Mouse (Mus musculus) CH12.LX (cell line): ENCODE data around the gene Scn8a. TPM values are rescaled to one million over a fixed set of nuclear protein-coding genes. Genes with fewer than 3 reads are reported as not detected.

Experiments used
- DNase-seq: peaks from one replicate; pipeline ENCODE4 v3.0.0-alpha.2; 2013; ENCODE audit errors: extremely low read depth
- H3K27ac ChIP-seq: 2 replicates; pipeline ENCODE4 v1.5.1; 2012; ENCODE audit warnings: low read depth, mild to moderate bottlenecking, control low read depth, moderate library complexity; ENCODE audit not compliant: insufficient read depth
- H3K27me3 ChIP-seq: replicated peaks from 2 replicates; pipeline ENCODE3; 2012; ENCODE audit warnings: inconsistent platforms
- H3K36me3 ChIP-seq, 2 experiments: replicated peaks in 1 of 2; 2 replicates each; pipeline versions ENCODE3 to v1.6.1; 2012; ENCODE audit warnings: inconsistent platforms in 1 of 2, low read length in 1 of 2, mild to moderate bottlenecking in 1 of 2, mixed read lengths in 1 of 2, moderate library complexity in 1 of 2; ENCODE audit not compliant: control insufficient read depth in 1 of 2, insufficient read depth in 1 of 2
- H3K4me1 ChIP-seq, 2 experiments: 2 replicates each; pipeline ENCODE4 v1.6.1; 2012; ENCODE audit warnings: inconsistent platforms in 1 of 2, moderate library complexity in 1 of 2; ENCODE audit not compliant: insufficient read depth in 2 of 2, control insufficient read depth in 1 of 2
- H3K4me2 ChIP-seq: 2 replicates; pipeline ENCODE4 v1.6.1; 2012; ENCODE audit warnings: low read depth, mild to moderate bottlenecking, control low read depth; ENCODE audit not compliant: poor library complexity, insufficient read depth, severe bottlenecking
- H3K4me3 ChIP-seq, 3 experiments: fragments of 150-350 bp in 1 of 3; sonication (generic) in 1 of 3; replicated peaks in 1 of 3; 2 replicates each; pipeline versions ENCODE3 to v1.5.1; 2011 to 2012; ENCODE audit warnings: low read depth in 2 of 3, low read length in 2 of 3, mild to moderate bottlenecking in 2 of 3, moderate library complexity in 2 of 3, control low read depth in 1 of 3, improper control_type of control experiment in 1 of 3, inconsistent platforms in 1 of 3, mixed read lengths in 1 of 3; ENCODE audit not compliant: poor library complexity in 1 of 3
- H3K79me2 ChIP-seq: replicated peaks from 2 replicates; pipeline ENCODE4 v1.6.1; 2012; ENCODE audit warnings: mild to moderate bottlenecking, moderate library complexity; ENCODE audit not compliant: control insufficient read depth, poor library complexity, insufficient read depth, severe bottlenecking; ENCODE audit errors: extremely low read depth
- H3K9ac ChIP-seq: 2 replicates; pipeline ENCODE4 v1.6.1; 2012; ENCODE audit warnings: low read depth, mild to moderate bottlenecking, control low read depth, moderate library complexity; ENCODE audit not compliant: insufficient read depth
- H3K9me3 ChIP-seq: replicated peaks from 2 replicates; pipeline ENCODE3; 2012; ENCODE audit warnings: low read length, inconsistent platforms, mixed read lengths
- BHLHE40 ChIP-seq: IDR thresholded peaks from 2 replicates; pipeline ENCODE4 v1.6.1; 2011; ENCODE audit warnings: mild to moderate bottlenecking, low read depth, low read length, improper control_type of control experiment
- CHD2 ChIP-seq: IDR thresholded peaks from 2 replicates; pipeline ENCODE4 v1.6.1; 2011; ENCODE audit warnings: low read length, improper control_type of control experiment
- CTCF ChIP-seq, 2 experiments: IDR thresholded peaks in 1 of 2; conservative IDR thresholded peaks in 1 of 2; 2 replicates each; pipeline ENCODE4 v1.5.1; 2011 to 2012; ENCODE audit warnings: low read depth in 2 of 2, low read length in 2 of 2, improper control_type of control experiment in 1 of 2, inconsistent platforms in 1 of 2, mild to moderate bottlenecking in 1 of 2, moderate library complexity in 1 of 2
- HCFC1 ChIP-seq: IDR thresholded peaks from 2 replicates; pipeline ENCODE4 v1.6.1; 2012; ENCODE audit warnings: low read depth, mild to moderate bottlenecking, inconsistent platforms, low read length, improper control_type of control experiment
- JUN ChIP-seq: IDR thresholded peaks from 2 replicates; pipeline ENCODE4 v1.6.1; 2011; ENCODE audit warnings: low read depth, mild to moderate bottlenecking, low read length, improper control_type of control experiment, moderate library complexity; ENCODE audit not compliant: insufficient read depth
- KAT2A ChIP-seq: IDR thresholded peaks from 2 replicates; pipeline ENCODE4 v1.6.1; 2012; ENCODE audit warnings: low read length, improper control_type of control experiment, inconsistent platforms; ENCODE audit not compliant: insufficient replicate concordance
- MAFK ChIP-seq: IDR thresholded peaks from 2 replicates; pipeline ENCODE4 v1.6.1; 2011; ENCODE audit warnings: low read length, improper control_type of control experiment; ENCODE audit not compliant: insufficient replicate concordance
- MAZ ChIP-seq: IDR thresholded peaks from 2 replicates; pipeline ENCODE4 v1.6.1; 2012; ENCODE audit warnings: low read depth, mild to moderate bottlenecking, inconsistent platforms, low read length, improper control_type of control experiment, moderate library complexity
- MXI1 ChIP-seq: IDR thresholded peaks from 2 replicates; pipeline ENCODE4 v1.6.1; 2011; ENCODE audit warnings: mild to moderate bottlenecking, low read depth, low read length, improper control_type of control experiment
- NELFE ChIP-seq: IDR thresholded peaks from 2 replicates; pipeline ENCODE4 v1.6.1; 2011; ENCODE audit warnings: low read depth, low read length, improper control_type of control experiment
- NRF1 ChIP-seq: IDR thresholded peaks from 2 replicates; pipeline ENCODE4 v1.6.1; 2014; ENCODE audit warnings: low read depth, mild to moderate bottlenecking, inconsistent platforms, low read length, improper control_type of control experiment, moderate library complexity
- POLR2A ChIP-seq: IDR thresholded peaks from 2 replicates; pipeline ENCODE4 v1.6.1; 2011; ENCODE audit warnings: low read depth, mild to moderate bottlenecking, improper control_type of control experiment, low read length
- SIN3A ChIP-seq: IDR thresholded peaks from 2 replicates; pipeline ENCODE4 v1.6.1; 2012; ENCODE audit warnings: low read length, improper control_type of control experiment, inconsistent platforms
- SMC3 ChIP-seq: IDR thresholded peaks from 2 replicates; pipeline ENCODE4 v1.6.1; 2011; ENCODE audit warnings: low read depth, low read length, improper control_type of control experiment
- UBTF ChIP-seq: IDR thresholded peaks from 2 replicates; pipeline ENCODE4 v1.6.1; 2012; ENCODE audit warnings: low read depth, mild to moderate bottlenecking, inconsistent platforms, low read length, improper control_type of control experiment, moderate library complexity
- USF1 ChIP-seq: IDR thresholded peaks from 2 replicates; pipeline ENCODE4 v1.6.1; 2014; ENCODE audit warnings: low read depth, mild to moderate bottlenecking, inconsistent platforms, low read length, improper control_type of control experiment
- USF2 ChIP-seq: conservative IDR thresholded peaks from 2 replicates; pipeline ENCODE4 v1.6.1; 2011; ENCODE audit warnings: low read depth, low read length, improper control_type of control experiment
- ZC3H11A ChIP-seq: IDR thresholded peaks from 2 replicates; pipeline ENCODE4 v1.6.1; 2012; ENCODE audit warnings: low read depth, mild to moderate bottlenecking, inconsistent platforms, low read length, improper control_type of control experiment
- ZMIZ1 ChIP-seq: IDR thresholded peaks from 2 replicates; pipeline ENCODE4 v1.6.1; 2012; ENCODE audit warnings: low read depth, mild to moderate bottlenecking, inconsistent platforms, low read length, improper control_type of control experiment
- dilution Hi-C: fragments of 300-500 bp; cut with MboI; formaldehyde crosslinking; loops from 2 replicates; pipeline ENCODE4 v1.14.3; 2020; ENCODE audit warnings: low sequenced_read_pairs; ENCODE audit not compliant: extremely low pct_unique_long_range_greater_than_20kb, extremely low pct_ligation_motif_present
- in situ Hi-C: fragments of 300-500 bp; cut with MboI; formaldehyde crosslinking; loops from 3 replicates; pipeline ENCODE4 v1.14.3; 2019; ENCODE audit warnings: low sequenced_read_pairs, low pct_ligation_motif_present, low pct_unique_long_range_greater_than_20kb, mixed read lengths
- polyA plus RNA-seq: library from polyadenylated mRNA; unstranded; fragments of >175 nt; gene quantifications from 2 replicates; pipeline ENCODE4 v1.2.1, GENCODE M21; 2012; ENCODE audit warnings: low read depth; ENCODE audit not compliant: insufficient read length
- total RNA-seq, 2 experiments: library from RNA; depleted of rRNA; stranded (reverse); fragments of 300-350 nt in 1 of 2; fragments of >200 nt in 1 of 2; gene quantifications; 2 replicates each; pipeline ENCODE4 v1.2.3; 2012 to 2014

The Scn8a gene
- total and polyA plus RNA-seq, 3 experiments: 0.13 to 0.39 (median 0.15) TPM

- TF ChIP-seq MAFK (no peak), UBTF (no peak), KAT2A (no peak), POLR2A (no peak), CHD2 (no peak), CTCF (conservative IDR thresholded peaks at IDR 0.05 in 1 of 2, IDR thresholded peaks at IDR 0.05 in 1 of 2; ENCODE audit: low read depth in 2 of 2, low read length in 2 of 2) (no peak), ZMIZ1 (no peak), USF1 (no peak), JUN (no peak), NRF1 (no peak), SIN3A (no peak), ZC3H11A (no peak), USF2 (no peak), NELFE (no peak), BHLHE40 (no peak), MXI1 (no peak)
- Histone ChIP-seq H3K27me3 (peaks cover 41% of the 10 kb centered on the region), H3K79me2 (no peaks in the 10 kb centered on the region; the same call in 1 of the 2 replicates), H3K9me3 (peaks cover 12% of the 10 kb centered on the region), H3K4me3 (no peak overlapping the region), H3K4me1 (no peaks in the 10 kb centered on the region), H3K4me2 (no peak overlapping the region), H3K9ac (no peak overlapping the region), H3K27ac (no peak overlapping the region), H3K36me3 (no peaks in the 10 kb centered on the region)
- in situ Hi-C loops (no loop called here), dilution Hi-C loops (no loop called here)
- DNase-seq: no peak
These were observed 22.3 kb downstream of the Scn8a start for GRCm38 (mm10) chr15:100891962-100892361.

DNA sequence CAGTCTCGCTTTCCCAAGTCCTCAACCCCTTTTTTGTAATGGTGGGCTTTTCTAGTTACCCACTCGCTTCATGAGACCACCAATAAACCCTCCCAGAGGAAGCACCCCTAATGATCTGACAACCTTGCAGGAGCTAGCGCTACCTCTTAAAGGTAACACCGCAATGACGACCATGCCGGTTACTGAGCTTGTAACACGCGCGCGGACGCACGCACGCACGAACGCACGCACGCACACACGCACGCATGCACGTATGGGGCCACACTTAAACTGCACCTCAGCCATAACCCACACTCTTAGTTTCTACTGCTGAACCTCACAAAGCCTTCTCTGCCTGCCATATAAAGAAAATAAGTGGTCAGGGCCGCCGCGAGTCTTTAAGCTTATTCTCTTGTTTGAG lies 26.8 kb downstream of the Scn8a start:
- Histone ChIP-seq H3K27ac (no peak overlapping the region), H3K4me1 (no peaks in the 10 kb centered on the region), H3K9me3 (peaks cover 12% of the 10 kb centered on the region), H3K79me2 (no peaks in the 10 kb centered on the region), H3K4me3 (no peak overlapping the region), H3K36me3 (no peaks in the 10 kb centered on the region), H3K27me3 (peaks cover 29% of the 10 kb centered on the region), H3K9ac (no peak overlapping the region)
- no peak for DNase-seq
- TF ChIP-seq NRF1 (no peak), BHLHE40 (no peak), ZC3H11A (no peak), HCFC1 (no peak), MAZ (no peak), MAFK (no peak), SMC3 (no peak)
- TF ChIP-seq, all 38 proteins: peak for 0
- H3K4me2 ChIP-seq: no peak overlapping the region
- dilution Hi-C loops: no loop called here
- in situ Hi-C loops: no loop called here
